Mouse (Mus musculus) MEL (cell line): Measurements from ENCODE around the gene Ergic2. TPM values are rescaled to one million over a fixed set of nuclear protein-coding genes. Genes with fewer than 3 reads are reported as not detected.

ENCODE experiments used
- DNase-seq: peaks from one replicate; pipeline ENCODE4 v3.0.0; 2011; ENCODE audit warnings: low read depth, low spot score
- H3K27ac ChIP-seq: 2 replicates; pipeline ENCODE4 v1.5.1; 2012; ENCODE audit warnings: low read depth, mild to moderate bottlenecking, control low read depth, low read length, moderate library complexity; ENCODE audit not compliant: control insufficient read depth
- H3K27me3 ChIP-seq, 2 experiments: fragments of 150-350 bp in 1 of 2; sonication (generic) in 1 of 2; 2 replicates each; pipeline ENCODE4 v1.6.1; 2012; ENCODE audit warnings: low read length in 2 of 2, mild to moderate bottlenecking in 2 of 2, improper control_type of control experiment in 1 of 2, moderate library complexity in 1 of 2; ENCODE audit not compliant: insufficient read depth in 2 of 2, control insufficient read depth in 1 of 2
- H3K36me3 ChIP-seq, 2 experiments: 2 replicates each; pipeline ENCODE4 v1.6.1; 2012 to 2014; ENCODE audit warnings: low read length in 2 of 2, improper control_type of control experiment in 1 of 2, inconsistent platforms in 1 of 2, mild to moderate bottlenecking in 1 of 2; ENCODE audit not compliant: insufficient read depth in 2 of 2, control insufficient read depth in 1 of 2
- H3K4me1 ChIP-seq, 2 experiments: fragments of 150-350 bp in 1 of 2; sonication (generic) in 1 of 2; 2 replicates each; pipeline ENCODE4 v1.6.1; 2012; ENCODE audit warnings: low read length in 2 of 2, improper control_type of control experiment in 1 of 2, mild to moderate bottlenecking in 1 of 2; ENCODE audit not compliant: insufficient read depth in 2 of 2, control insufficient read depth in 1 of 2
- H3K4me3 ChIP-seq, 2 experiments: fragments of 150-350 bp in 1 of 2; sonication (generic) in 1 of 2; 2 replicates each; pipeline ENCODE4 v1.5.1; 2012; ENCODE audit warnings: low read depth in 2 of 2, low read length in 2 of 2, mild to moderate bottlenecking in 2 of 2, moderate library complexity in 2 of 2, control low read depth in 1 of 2, improper control_type of control experiment in 1 of 2; ENCODE audit not compliant: control insufficient read depth in 1 of 2, insufficient read depth in 1 of 2
- H3K79me2 ChIP-seq: 2 replicates; pipeline ENCODE4 v1.6.1; 2012; ENCODE audit warnings: mild to moderate bottlenecking, low read length, moderate library complexity; ENCODE audit not compliant: control insufficient read depth, poor library complexity, insufficient read depth
- H3K9ac ChIP-seq: 2 replicates; pipeline ENCODE4 v1.6.1; 2012; ENCODE audit warnings: low read depth, mild to moderate bottlenecking, control low read depth, low read length, moderate library complexity; ENCODE audit not compliant: control insufficient read depth, poor library complexity, severe bottlenecking
- H3K9me3 ChIP-seq: fragments of 150-350 bp; sonication (generic); replicated peaks from 2 replicates; pipeline ENCODE4 v1.6.1; 2012; ENCODE audit warnings: mild to moderate bottlenecking, low read length, improper control_type of control experiment, moderate library complexity; ENCODE audit not compliant: insufficient read depth
- BHLHE40 ChIP-seq: IDR thresholded peaks from 2 replicates; pipeline ENCODE4 v1.6.1; 2012; ENCODE audit warnings: low read depth, mild to moderate bottlenecking, inconsistent platforms, low read length, improper control_type of control experiment, borderline replicate concordance
- CHD2 ChIP-seq: IDR thresholded peaks from 2 replicates; pipeline ENCODE4 v1.6.1; 2011; ENCODE audit warnings: low read length, improper control_type of control experiment
- EP300 ChIP-seq, 2 experiments: IDR thresholded peaks; 2 replicates each; pipeline ENCODE4 v1.6.1; 2011; ENCODE audit warnings: improper control_type of control experiment in 2 of 2, low read length in 2 of 2, low read depth in 1 of 2, mild to moderate bottlenecking in 1 of 2
- GABPA ChIP-seq: IDR thresholded peaks from 2 replicates; pipeline ENCODE4 v1.6.1; 2012; ENCODE audit warnings: low read depth, mild to moderate bottlenecking, inconsistent platforms, low read length, improper control_type of control experiment, moderate library complexity
- GATA1 ChIP-seq: IDR thresholded peaks from 2 replicates; pipeline ENCODE4 v1.6.1; 2011; ENCODE audit warnings: low read depth, low read length, improper control_type of control experiment
- HCFC1 ChIP-seq: IDR thresholded peaks from 2 replicates; pipeline ENCODE4 v1.6.1; 2012; ENCODE audit warnings: low read depth, mild to moderate bottlenecking, inconsistent platforms, low read length, improper control_type of control experiment, moderate library complexity
- JUND ChIP-seq: IDR thresholded peaks from 2 replicates; pipeline ENCODE4 v1.6.1; 2011; ENCODE audit warnings: low read depth, mild to moderate bottlenecking, improper control_type of control experiment, low read length
- KAT2A ChIP-seq: conservative IDR thresholded peaks from 2 replicates; pipeline ENCODE4 v1.6.1; 2012; ENCODE audit warnings: low read depth, low read length, improper control_type of control experiment, inconsistent platforms
- MAX ChIP-seq: IDR thresholded peaks from 2 replicates; pipeline ENCODE4 v1.6.1; 2011; ENCODE audit warnings: low read length, improper control_type of control experiment
- MAZ ChIP-seq: IDR thresholded peaks from 2 replicates; pipeline ENCODE4 v1.6.1; 2012; ENCODE audit warnings: low read depth, mild to moderate bottlenecking, inconsistent platforms, low read length, improper control_type of control experiment
- MEF2A ChIP-seq: IDR thresholded peaks from 2 replicates; pipeline ENCODE4 v1.6.1; 2014; ENCODE audit warnings: low read depth, mild to moderate bottlenecking, inconsistent platforms, low read length, improper control_type of control experiment; ENCODE audit not compliant: poor library complexity, insufficient replicate concordance, severe bottlenecking; ENCODE audit errors: extremely low read depth
- MXI1 ChIP-seq: IDR thresholded peaks from 2 replicates; pipeline ENCODE4 v1.6.1; 2011; ENCODE audit warnings: mild to moderate bottlenecking, low read depth, low read length, improper control_type of control experiment
- MYB ChIP-seq: IDR thresholded peaks from 2 replicates; pipeline ENCODE4 v1.6.1; 2011; ENCODE audit warnings: mild to moderate bottlenecking, low read depth, low read length, improper control_type of control experiment
- MYC ChIP-seq: IDR thresholded peaks from 2 replicates; pipeline ENCODE4 v1.6.1; 2011; ENCODE audit warnings: low read depth, mild to moderate bottlenecking, low read length, improper control_type of control experiment, moderate library complexity
- NELFE ChIP-seq: IDR thresholded peaks from 2 replicates; pipeline ENCODE4 v1.6.1; 2011; ENCODE audit warnings: low read depth, low read length, improper control_type of control experiment
- SIN3A ChIP-seq: IDR thresholded peaks from 2 replicates; pipeline ENCODE4 v1.6.1; 2012; ENCODE audit warnings: low read length, improper control_type of control experiment, inconsistent platforms
- SMC3 ChIP-seq: IDR thresholded peaks from 2 replicates; pipeline ENCODE4 v1.6.1; 2011; ENCODE audit warnings: low read depth, low read length, improper control_type of control experiment
- TAL1 ChIP-seq: IDR thresholded peaks from 2 replicates; pipeline ENCODE4 v1.6.1; 2012; ENCODE audit warnings: mild to moderate bottlenecking, inconsistent platforms, low read length, moderate library complexity, mixed read lengths
- USF1 ChIP-seq: IDR thresholded peaks from 2 replicates; pipeline ENCODE4 v1.6.1; 2014; ENCODE audit warnings: low read depth, mild to moderate bottlenecking, inconsistent platforms, low read length, improper control_type of control experiment, moderate library complexity
- polyA plus RNA-seq, 2 experiments: library from polyadenylated mRNA; stranded (reverse) in 1 of 2; unstranded in 1 of 2; fragments of >175 nt in 1 of 2; fragments of >200 nt in 1 of 2; gene quantifications; 2 replicates each; pipeline versions ENCODE4 v1.2.1 to v1.2.4; 2012; ENCODE audit warnings: low replicate concordance in 2 of 2, low read depth in 1 of 2; ENCODE audit not compliant: insufficient read length in 2 of 2, insufficient read depth in 1 of 2, missing spikeins in 1 of 2
- total RNA-seq: library from RNA; depleted of rRNA; stranded (reverse); fragments of 300-350 nt; gene quantifications from 2 replicates; pipeline ENCODE4 v1.2.3, GENCODE M21; 2012

Ergic2 gene
- total and polyA plus RNA-seq, 3 experiments = 41.8 to 84.9 TPM; not detected in 1

- H3K4me3 ChIP-seq = no peak overlapping the region
- H3K79me2 ChIP-seq = no peaks in the 10 kb centered on the region
- H3K4me1 ChIP-seq = no peaks in the 10 kb centered on the region
- no peaks in the 10 kb centered on the region for H3K9me3 ChIP-seq
- peaks cover 0 to 2% of the 10 kb centered on the region in 2 experiments; a peak in 1 of 4 replicates for H3K27me3 ChIP-seq
- no peak overlapping the region for H3K27ac ChIP-seq
- no peak overlapping the region for H3K9ac ChIP-seq
- no peaks in the 10 kb centered on the region for H3K36me3 ChIP-seq
- TF ChIP-seq MAZ (no peak), HCFC1 (no peak), TAL1 (no peak), GABPA (no peak)
- DNase-seq = no peak
These were observed 34.4 kb upstream of the Ergic2 start for GRCm38 (mm10) chr6:148246544-148246943.

DNA sequence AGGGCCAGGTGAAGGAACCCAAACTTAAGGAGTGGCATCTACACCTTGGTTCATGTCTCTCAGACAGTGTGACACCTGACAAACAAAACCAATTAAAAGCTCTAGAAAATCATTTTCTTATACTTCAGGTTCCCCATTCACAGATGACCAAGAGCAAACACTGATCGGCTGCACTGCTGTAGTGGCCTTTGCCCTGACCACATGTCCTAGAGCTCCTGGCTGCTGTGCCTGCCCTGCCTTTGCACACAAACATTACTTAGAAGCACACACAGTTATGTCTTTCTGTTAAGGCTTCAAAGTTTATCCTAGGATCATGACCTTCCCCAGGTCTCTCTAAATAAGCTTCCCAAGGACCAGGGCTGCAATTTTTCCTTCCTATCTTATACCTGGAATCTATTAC is 32.7 kb upstream of the Ergic2 start:
- TF ChIP-seq TAL1 (no peak), JUND (no peak), NELFE (no peak), SIN3A (no peak), GATA1 (no peak), MAZ (no peak), SMC3 (no peak), MEF2A (no peak), KAT2A (no peak), MXI1 (no peak), MYC (no peak), MYB (no peak), EP300 (IDR thresholded peaks at IDR 0.05; ENCODE audit: low read depth in 1 of 2, low read length in 2 of 2) (no peak), MAX (no peak), CHD2 (no peak), USF1 (no peak), BHLHE40 (no peak)
- Histone ChIP-seq H3K79me2 (no peaks in the 10 kb centered on the region), H3K4me3 (no peak overlapping the region), H3K4me1 (no peaks in the 10 kb centered on the region), H3K9ac (no peak overlapping the region), H3K27me3 (no peaks in the 10 kb centered on the region; a peak in 1 of 4 replicates), H3K27ac (no peak overlapping the region), H3K9me3 (no peaks in the 10 kb centered on the region), H3K36me3 (no peaks in the 10 kb centered on the region)
- no peak for DNase-seq
